ENCODE assay signal across 27 mouse cellular contexts in the genomic region with DNA sequence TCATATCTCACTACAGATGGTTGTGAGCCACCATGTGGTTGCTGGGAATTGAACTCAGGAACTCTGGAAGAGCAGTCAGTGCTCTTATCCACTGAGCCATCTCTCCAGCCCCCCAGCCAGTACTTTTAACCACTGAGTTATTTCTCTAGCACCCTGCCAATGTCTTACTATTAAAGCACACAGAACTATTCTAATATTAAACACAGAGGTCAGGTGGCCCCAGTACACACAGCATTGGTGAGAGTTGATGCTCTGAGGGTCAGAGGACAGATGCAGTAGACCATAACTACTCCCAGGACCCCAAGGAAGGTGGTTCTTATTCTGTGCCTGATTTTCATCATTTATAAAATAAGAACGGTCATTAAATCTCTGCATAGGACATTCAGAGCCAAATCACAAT.
"Had no signal": no experiment of that assay in that cellular context is flagged by ENCODE, and none has a peak within 500 bp of the region (broad histone marks: within the 10 kb centered on the region; RNA-seq: fewer than 3 reads in every experiment).

No protein-coding gene starts in this region.

- H3K9ac ChIP-seq: limb, embryonic 12.5 days; limb, embryonic 13.5 days; limb, embryonic 15.5 days; liver, embryonic 12.5 days; liver, embryonic 13.5 days; liver, embryonic 14.5 days; liver, embryonic 15.5 days; lung, embryonic 14.5 days; lung, embryonic 15.5 days; midbrain, embryonic 12.5 days; midbrain, embryonic 13.5 days; midbrain, embryonic 15.5 days; neural tube, embryonic 12.5 days had no signal

- H3K27ac ChIP-seq: limb, embryonic 10.5 days; limb, embryonic 12.5 days; limb, embryonic 13.5 days; limb, embryonic 15.5 days; liver, embryonic 12.5 days; liver, embryonic 13.5 days; liver, embryonic 14.5 days; liver, embryonic 15.5 days; lung, embryonic 15.5 days; macrophage; midbrain, embryonic 10.5 days; midbrain, embryonic 12.5 days; midbrain, embryonic 13.5 days; midbrain, embryonic 15.5 days; neural tube, embryonic 12.5 days had no signal

- H3K36me3 ChIP-seq: limb, embryonic 12.5 days; limb, embryonic 13.5 days; limb, embryonic 15.5 days; liver, embryonic 12.5 days; liver, embryonic 13.5 days; liver, embryonic 15.5 days; lung, embryonic 15.5 days; midbrain, embryonic 10.5 days; midbrain, embryonic 12.5 days; midbrain, embryonic 13.5 days; midbrain, embryonic 15.5 days; neural tube, embryonic 12.5 days had no signal

- H3K4me1 ChIP-seq: limb, embryonic 12.5 days; limb, embryonic 13.5 days; limb, embryonic 15.5 days; lung, embryonic 15.5 days; midbrain, embryonic 13.5 days; midbrain, embryonic 15.5 days had no signal

- DNase-seq: left cerebral cortex, postnatal 4 days; liver, embryonic 13.5 days; liver, postnatal 0 days; lung, adult 18-20 months; lung, adult 2 months; lung, embryonic 14.5 days; lung, postnatal 10 days; lung, postnatal 14 days; lung, postnatal 36 days; lung, postnatal 4 days; midbrain, embryonic 14.5 days had no signal

- H3K4me3 ChIP-seq: limb, embryonic 10.5 days; limb, embryonic 12.5 days; limb, embryonic 13.5 days; limb, embryonic 15.5 days; liver, embryonic 12.5 days; liver, embryonic 13.5 days; liver, embryonic 15.5 days; lung, embryonic 15.5 days; megakaryocyte, embryonic 14.5 days; midbrain, embryonic 10.5 days; midbrain, embryonic 12.5 days; midbrain, embryonic 13.5 days; midbrain, embryonic 15.5 days; myocyte; neural tube, embryonic 12.5 days had no signal

- H3K27me3 ChIP-seq: limb, embryonic 12.5 days; limb, embryonic 13.5 days; limb, embryonic 15.5 days; lung, embryonic 15.5 days; midbrain, embryonic 12.5 days; midbrain, embryonic 13.5 days; midbrain, embryonic 15.5 days; neural tube, embryonic 12.5 days had no signal
